Mouse (Mus musculus) ovary, postnatal 10 days (tissue): ENCODE measurements around the gene Ect2.
A peak's percentile ranks its signal among the peaks of the same experiment; 100 is the strongest.

Experiments used
- DNase-seq: peaks from one replicate; pipeline ENCODE4 v3.0.0; 2022; ENCODE audit warnings: low spot score

Gene Ect2

DNA sequence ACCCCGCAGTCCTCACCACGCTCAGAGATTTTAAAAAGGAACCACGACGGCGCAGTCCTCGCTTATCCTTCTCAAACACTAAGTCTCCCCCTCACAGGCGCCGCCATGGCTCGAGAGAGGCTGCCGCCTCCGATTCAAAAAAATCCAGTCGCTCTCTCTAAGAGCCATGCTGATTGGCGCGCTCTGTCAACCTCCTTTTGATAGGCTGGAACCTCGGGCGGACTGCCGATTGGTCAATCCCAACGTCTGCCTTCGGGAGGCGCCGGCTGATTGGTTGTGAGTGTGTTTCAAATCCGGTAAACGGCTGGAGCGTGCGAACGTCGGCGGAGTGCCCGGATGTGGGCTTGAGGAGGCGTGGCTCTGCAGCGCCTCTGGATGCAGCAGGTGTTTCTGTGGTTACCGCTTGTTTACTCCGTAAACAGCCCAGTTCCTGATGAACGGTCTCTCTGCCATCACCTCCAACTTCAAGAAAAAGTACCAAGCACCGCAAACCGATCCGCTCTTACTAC lies at the start of gene Ect2:
Gene Ect2, minus strand, starts transcription at position 178 of the 509 bp plus-strand sequence.
- DNase-seq: peak; percentile 99

DNA sequence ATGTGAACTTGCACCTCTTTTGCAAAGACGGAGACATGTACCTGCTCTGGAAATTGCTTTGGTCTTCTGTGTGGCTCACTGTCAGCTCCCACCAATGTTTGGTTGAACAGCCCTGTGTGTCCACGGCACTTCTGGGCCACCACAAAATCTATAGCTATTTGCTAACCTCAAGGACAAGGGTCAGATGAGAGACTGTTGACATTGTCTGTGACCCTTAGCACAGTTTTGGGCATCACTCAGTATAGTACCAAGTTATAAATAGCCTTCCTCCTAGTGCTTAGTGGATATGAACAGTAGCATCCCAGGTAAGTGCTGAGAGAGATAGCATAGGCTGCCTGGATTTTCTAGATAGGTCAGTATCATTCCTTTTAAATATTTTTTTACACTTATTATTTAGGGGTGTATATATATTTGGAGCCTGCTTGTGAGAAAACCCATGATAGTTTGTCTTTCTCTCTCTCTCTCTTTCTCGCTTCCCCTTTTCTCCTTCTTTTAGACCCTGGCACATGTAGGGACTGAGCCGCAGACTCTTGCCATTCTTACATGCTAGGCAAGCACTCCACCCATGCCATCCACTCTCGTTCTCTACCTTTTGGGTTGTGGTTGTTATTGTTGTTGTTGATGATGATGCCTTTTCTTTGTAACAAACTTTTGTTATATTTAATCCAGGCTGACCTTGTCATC lies 48.2 kb upstream of the Ect2 start:
- DNase-seq: no peak

DNA sequence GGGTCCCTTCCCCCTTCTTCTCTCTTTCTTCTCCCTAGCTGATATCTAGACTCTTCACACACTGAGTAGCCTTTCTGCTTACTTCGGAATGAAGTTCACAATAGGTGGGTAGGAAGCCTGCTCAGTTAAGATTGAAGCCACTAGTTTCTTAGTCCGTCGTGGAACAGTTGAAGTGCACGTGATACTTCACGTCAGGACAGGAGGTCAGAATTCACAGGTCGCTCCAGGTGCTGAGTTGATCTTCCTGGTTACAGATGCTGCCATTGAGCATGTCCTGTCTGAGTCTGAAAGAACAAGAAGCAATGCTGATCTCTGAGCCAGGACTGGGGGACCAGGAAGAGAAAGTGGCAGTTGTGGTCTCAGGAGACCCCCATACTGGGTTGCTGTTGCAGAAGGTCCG lies 45.4 kb upstream of the Ect2 start:
- DNase-seq: no peak

DNA sequence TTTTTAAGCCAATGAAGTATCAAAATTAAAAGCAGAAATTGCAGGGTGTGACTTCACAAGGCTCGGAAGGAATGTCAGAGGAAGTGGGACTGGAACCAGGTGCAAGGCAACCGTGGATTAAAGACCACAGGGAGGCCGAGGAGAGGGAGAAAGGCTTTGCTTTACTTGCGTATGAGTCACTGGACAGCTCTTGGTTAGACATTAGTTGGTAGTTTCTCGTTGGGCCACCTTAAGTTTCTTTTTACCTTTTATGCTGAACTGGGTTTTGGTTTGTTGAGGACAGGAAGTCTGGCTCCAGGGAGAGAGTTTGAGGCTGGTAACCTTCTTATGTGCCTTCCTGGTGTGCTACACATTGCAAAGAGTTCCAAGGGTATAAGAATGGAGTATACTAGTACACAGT lies 44.1 kb upstream of the Ect2 start:
- DNase-seq: no peak

DNA sequence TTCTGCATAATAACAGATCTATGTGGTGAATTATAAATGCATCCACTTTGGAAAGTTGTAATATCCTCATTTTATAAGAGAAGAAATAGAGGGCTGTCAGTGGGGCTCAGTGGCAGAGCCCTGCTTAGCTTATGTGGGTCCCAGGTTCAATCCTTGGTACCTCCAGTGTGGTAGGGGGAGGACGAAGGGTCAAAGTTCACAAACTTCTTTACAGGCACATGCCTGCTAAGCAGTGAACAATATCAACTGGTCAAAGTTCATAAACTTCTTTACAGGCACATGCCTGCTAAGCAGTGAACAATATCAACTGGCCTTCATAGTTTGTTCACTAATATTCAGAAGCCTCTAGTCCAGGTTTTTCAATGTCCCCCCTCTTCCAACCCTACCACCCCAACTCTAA lies 42.9 kb upstream of the Ect2 start:
- DNase-seq: no peak

DNA sequence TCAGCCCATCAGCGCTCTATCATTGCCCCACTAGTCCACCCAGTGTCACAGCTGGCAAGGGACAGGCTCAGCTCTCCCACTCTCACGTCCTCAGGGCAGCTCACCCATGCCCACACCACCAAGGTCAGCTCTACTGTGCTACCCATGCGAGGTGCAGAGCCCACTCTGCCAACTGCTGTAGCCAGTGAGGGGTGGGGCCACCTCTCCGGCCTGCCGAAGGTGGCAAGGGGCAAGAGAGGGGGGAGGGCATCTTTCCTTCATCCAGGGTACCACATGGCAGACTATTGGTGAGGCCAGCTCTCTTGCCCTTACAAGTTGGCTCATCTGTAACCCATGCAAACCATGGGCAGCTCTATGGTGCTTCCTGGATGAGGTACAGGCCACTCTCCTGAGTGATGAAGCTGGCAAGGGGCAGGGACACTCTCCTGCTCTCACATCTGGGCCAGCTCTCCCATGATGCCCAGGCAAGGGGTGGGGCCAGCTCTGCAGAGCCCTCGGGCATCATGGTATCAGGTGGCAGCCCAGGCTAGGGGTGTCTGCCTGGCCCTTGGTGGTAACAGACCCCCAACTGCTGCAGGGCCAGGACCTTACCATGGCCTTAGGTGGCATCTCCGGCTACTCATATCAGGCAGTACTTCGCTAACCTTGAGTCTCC lies 42.0 kb upstream of the Ect2 start:
- no peak for DNase-seq

DNA sequence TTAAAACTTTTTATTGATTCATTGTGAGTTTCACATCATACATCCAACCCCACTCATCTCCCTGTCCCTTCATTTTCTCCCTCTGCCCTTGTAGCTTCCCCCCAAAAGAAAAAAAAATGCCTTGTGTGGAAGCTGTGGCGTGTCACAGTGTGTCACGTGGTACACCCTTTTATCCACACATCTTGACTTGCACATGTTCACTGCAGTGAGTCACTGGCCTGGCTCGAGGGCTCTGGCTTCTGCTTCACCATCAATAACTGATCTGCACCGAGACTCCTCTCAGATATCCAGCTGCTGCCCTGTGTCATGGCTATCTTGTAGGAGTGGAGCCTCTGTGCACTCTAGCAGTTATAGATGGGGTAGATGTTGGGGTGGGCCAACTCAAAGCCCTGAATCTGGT lies 41.5 kb upstream of the Ect2 start:
- DNase-seq: no peak

DNA sequence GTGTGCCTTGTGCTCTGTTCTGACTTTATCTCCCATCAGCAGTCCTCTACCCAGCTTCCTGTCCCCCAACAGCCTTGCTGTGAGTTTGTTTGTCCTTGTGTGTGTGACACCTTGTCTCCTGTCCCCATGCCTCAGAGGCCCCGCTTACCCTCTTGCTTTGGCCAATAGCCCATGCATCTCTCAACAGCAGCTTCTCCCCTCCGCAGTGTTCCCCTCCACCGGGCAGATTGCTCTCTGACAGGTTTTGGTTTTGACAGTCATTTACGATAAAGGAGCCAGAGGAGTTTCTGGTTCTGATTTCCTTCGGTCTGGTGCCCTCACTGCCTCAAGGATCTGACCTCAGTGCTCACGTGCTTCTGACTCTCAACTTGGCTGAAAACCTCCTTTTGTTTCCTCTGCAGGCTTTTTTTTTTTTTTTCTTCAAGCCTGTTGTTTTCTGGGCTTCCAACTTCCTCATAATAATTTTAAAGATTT lies 40.2 kb upstream of the Ect2 start:
- no peak for DNase-seq

DNA sequence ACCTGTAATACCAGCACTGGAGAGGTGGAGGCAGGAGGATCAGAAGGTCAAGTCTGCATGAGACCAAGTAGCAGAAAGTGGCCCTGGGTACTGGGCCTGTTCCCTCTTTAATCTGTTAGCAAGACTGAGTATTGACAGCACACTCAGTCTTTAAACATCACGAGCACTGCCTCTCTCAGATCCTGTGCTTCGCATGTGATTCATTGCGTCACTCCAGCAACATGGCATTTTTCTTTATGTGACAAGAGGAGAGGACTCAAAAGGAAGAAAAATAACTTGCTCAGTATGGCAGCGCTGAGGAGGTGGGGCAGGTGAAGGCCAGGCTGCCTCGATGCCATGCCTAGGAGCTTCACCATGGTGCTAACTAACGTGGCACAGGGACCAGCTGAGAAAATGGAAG lies 38.2 kb upstream of the Ect2 start:
- no peak for DNase-seq

DNA sequence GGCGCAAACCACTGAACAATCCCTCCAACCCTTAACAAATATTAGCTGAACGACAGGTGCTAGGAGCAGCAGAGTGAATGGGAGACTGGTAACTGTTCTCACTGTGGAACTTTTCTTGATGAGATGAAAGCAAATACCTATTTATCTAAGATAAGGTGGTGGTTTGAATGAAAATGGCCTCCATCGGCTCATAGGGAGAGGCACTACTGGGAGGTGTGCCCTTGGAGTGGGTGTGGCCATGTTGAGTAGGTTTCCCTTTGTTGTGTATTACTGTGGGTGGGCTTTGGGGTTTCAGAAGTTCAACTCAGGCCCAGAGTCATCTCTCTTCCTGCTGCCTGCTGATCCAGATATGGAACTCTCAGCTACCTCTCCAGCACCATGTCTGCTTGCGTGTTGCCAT lies 37.2 kb upstream of the Ect2 start:
- DNase-seq: no peak

DNA sequence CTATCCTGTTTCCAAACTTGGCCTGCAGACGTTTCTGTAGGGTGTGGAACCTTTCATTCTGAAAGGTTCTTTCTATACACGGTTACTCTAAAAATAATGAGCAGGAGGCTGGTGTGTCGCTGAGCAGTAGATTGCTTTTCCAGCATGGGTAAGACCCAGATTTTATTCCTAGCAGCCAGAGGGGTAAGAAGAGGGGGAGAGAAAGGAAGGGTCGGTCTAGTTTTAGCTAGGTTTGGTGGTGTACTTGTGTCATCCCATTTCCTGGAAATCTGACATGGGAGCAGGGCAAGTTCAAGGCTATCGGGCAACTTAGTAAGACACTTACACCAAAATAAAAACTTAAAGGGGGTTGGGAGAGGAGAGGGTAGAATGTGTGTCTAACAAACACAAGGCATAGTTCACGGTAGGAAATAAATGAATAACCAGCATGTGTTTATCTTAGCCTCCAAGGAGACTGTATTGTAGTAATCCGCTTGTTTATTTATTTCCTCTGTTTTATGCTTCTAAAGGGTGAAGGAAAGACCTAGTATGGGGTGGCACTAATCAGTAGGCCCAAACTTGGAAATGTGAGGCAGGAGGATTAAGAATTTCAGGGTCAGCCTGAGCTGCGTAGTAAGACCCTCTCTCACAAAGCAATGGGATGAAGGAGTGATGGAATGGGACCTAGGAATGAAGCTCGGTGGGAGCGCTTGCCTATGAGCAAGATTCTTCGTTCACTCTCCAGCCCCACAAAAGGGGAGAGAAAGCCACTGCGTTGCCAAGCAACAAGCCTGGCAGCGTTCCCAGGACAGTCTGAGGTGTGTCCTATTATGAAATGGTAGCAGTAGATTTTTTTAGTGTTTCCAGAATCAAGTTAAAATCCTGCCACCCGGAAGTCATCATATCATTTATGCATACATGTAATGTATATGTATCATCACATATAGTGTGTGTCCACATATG lies 35.9 kb upstream of the Ect2 start:
- peak; percentile 32 for DNase-seq

DNA sequence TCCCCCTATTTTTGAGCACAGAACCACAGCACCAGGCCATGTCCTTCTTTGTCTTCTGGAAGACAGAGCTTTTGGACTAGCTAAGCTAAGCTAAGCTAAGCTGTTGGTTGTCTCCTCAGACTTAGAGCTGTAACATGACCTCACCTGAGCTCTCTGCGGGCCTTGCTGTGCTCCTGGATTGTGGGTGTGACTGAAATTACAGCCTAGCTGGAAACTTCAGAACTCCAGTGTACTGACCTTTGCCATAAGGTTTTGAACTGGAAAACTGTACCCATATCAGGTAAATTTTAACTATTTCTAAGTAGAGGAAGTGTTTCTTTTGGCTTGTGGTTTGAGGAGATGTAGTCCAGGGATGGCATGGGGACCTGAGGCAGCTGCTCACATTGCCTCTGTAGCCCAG lies 34.7 kb upstream of the Ect2 start:
- DNase-seq: no peak

DNA sequence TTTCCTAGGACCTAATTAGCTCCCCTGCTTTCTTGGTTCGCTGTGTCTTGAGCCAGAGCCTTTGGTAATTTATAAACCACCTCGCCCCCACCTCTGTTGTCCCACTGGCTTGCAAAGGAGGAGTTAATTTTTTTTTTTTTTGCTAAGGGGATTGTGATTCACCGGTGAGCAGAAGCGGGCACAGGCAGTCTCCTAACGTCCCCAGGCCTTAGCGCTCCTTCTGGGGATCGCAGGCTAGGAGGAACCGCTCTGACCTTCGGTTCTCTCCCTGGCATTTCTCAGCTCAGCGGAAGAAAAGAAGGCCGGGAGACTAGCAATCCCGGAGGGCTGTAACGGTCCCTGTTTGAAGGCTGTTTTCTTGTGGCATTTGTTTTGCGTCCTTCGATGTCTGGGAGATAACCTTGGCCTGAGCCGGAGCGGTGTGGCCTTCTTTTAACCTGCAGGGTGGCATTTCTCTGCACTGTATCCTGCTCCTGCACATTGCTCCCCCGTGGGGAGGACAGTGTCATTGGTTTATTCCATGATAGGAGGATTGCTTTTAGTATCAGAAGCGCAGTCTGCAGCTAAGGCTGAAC lies 30.0 kb upstream of the Ect2 start:
- no peak for DNase-seq

DNA sequence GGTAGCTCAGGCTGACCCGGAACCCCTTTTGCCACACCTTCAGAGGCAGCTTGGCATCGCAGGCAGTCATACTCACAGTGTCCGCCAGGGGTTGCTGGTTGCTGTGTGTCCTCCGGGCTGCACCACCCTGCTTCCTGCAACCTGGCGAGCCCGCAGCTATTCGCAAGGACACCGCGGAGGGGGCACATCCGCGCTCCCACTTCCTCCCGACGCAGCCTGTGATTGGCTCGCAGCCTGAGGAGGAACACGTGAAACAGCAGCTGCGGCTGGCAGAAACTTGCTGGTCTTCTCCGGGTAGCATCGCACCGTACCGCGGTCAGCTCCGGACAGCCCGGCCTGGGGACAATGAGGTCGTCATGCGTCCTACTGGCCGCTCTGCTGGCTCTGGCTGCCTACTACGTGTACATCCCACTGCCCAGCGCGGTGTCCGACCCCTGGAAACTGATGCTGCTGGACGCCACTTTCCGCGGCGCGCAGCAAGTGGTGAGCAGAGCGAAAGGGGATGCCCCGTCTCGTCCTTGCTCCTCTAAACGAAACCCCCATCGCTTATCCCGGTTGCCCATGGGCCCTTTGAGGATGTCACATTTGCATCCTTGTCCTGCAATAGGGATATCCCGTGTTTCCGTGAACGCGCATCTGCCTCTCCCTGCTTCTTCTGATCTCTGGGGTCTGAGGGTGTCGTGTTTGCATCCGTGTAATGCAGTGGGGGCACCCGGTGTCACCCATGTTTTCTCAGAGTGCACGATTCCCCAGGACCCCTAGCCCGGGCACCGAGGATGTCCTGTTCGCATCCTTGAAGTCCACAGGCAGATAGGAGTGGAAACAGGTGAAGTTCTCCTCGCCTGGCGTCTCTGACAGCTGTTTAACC lies 29.3 kb upstream of the Ect2 start, which contains the start of gene Nceh1:
Gene Nceh1, plus strand, starts transcription at position 233 of the 868 bp plus-strand sequence.
- peak; percentile 77 for DNase-seq

DNA sequence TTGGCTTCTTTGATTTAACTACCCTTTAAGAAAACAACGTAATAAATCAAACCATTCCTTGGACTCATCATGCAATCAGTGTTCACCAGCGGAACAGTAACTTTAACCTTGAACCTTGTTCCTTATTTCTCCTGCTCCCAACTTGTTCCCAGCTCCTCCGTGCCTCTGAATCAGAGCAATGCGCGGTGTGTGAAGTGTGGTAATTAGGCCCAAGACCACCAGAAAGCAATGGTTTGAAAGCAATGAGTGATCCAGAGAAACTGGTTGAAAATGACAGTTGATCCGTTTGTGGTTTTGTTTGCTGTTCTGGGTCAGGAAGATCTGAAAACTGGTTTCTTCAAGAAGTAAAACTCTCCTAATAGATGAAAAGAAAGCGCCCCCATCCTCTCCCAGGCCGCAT lies 26.0 kb upstream of the Ect2 start:
- DNase-seq: no peak

DNA sequence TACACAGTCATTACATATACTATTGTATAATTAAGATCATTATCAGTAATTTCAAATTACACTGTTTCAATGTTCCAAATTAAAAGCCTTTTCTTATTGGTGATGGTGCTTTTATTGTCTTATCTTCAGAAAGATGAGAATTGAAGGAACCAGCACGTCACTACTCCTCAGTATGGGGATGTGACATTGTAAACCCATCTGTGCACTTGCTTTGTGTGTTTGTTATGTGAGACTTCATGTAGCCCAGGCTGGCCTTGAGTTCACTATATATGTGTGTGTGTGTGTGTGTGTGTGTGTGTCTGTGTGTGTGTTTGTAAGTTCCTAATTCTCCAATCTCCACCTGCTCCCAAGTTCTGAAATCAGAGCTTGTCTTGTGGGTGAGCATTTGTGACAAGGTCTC lies 16.6 kb upstream of the Ect2 start:
- no peak for DNase-seq

DNA sequence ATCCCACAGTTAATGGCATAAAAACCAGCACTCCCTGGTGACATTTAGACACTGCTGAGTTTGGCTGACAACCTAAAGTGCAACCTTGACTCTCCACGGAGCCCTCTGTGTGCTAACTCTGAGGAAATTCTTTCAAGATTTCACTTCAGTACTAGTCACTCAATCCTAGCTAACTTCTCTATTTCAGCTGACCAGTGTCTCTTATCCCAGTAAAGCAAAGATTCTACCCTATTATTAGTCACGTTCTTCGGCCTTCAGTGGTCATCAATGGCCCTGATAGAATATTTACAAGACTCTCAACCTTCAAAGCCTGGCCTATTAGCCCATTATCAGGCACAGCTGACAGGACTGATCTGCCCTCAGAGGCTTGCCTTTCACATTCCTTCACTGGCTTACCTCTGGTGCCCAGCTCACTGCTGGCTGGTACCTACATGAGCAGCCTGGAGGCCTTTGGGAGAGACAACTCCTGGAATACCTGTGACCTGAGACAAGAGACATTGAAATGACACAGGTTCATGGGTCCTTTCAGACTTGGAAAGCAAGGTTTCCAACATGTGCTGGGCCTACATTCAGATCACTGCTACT lies 11.9 kb upstream of the Ect2 start:
- DNase-seq: no peak

DNA sequence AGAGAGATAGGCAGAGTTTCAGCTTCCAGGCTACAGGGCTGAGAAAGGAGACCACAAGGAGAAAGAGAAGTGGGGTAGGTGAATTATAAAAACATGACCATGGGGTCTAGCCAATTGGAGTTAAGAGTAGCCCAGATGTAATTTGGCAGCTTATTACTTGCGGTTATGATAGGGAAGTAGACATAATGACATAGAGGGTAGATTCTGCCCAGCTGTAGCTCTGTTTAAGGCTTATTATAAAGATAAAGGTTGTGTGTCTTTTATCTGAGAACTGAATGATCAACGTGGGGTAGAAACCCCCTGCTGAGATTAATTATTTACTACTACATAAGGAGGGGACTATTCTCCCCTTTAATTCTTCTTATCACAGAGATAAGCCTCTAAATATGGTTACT lies 8.7 kb upstream of the Ect2 start:
- DNase-seq: no peak

DNA sequence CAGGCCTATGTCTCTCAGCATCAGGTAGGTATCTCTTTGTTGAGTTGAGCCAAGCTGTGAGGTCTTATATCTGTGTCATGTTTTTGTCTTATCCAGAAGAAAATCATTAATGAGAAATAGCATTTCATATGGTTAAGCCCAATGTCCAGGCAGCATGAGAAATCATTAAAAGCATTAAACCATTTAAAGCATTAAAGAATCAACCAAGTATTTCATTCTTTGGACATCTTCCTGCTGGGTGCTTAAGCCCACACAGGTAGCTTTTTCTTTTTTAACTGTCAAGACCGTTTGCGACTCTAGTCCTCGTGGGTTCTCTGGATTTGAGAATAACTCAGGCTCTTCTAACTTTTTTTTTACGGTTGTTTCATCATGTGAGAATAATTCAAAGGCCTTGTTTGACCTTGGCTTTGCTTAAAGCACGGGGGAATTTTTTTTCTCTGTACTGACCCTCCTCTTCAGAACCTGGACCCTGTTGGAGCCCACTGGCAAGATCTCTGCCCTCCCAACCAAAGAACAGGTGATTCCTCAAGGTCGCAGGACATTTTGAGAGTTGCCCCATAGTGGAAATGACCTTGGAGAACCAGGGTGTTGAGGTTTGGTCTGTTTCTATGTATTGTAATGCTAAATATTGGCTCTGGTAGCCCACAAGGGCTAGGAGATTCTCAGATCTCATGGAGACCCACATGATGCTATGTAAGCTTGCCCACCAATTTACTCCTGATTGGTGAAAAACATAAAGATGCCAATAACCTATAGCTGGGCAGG lies 8.1 kb upstream of the Ect2 start:
- DNase-seq: no peak

DNA sequence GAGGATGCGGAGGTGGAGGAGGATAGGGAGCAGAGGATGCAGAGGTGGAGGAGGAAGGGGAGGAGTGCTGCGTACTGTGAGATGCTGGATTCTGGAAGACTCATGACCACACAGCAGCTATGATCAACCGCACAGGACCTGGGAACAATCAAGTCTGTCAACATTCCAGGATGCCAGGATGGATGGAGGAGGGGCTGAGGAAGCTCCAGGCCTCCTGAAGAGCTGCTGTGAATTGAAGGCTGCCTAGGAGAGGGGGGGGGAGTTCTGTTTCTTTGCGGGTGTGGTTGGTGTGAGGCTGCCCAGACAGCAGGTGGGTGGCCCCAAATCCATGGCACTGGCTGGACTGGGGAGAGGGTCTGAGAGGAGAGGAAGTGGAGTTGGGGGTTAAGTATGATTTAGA lies 5.2 kb upstream of the Ect2 start:
- DNase-seq: no peak
